Mouse (Mus musculus): ENCODE results near the gene Agbl4. TPM values are rescaled to one million over a fixed set of nuclear protein-coding genes. Genes with fewer than 3 reads are reported as not detected.
"Not testable (repeated sequence)": the region's sequence is repeated elsewhere in the genome, so short reads cannot be mapped to it uniquely, and the experiment has no call there.

Gene Agbl4
- polyA plus RNA-seq, 1 experiment from 2014 or later, result 3.5 TPM

DNA sequence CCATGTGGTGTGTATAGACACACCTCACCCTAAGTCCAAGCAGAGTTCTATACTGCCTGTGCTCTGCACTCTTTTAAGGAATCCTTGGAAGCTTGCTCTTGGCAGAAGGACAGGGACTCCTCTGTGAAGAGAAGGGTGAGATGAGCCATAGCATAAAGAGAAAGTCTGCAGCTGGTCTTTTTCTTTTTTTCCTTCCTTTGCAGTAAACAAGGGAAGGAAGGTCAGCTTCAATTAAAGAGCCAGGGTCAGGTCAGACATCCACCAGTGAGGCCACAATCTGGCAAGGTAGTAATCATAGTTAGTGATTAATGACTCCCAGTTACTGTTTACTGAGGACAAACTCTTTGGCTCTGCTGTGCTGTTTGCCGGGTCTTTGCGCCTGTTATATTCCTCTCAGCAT, 802.6 kb downstream of the Agbl4 start:
- H3K4me1 ChIP-seq (replicated peaks; ENCODE audit: control insufficient read depth, insufficient read depth, low read length), result no peaks in the 10 kb centered on the region
- no peak overlapping the region for H3K4me2 ChIP-seq (replicated peaks)
- no peaks in the 10 kb centered on the region for H3K9me3 ChIP-seq (ENCODE audit: control insufficient read depth, low read length)
- DNase-seq (ENCODE audit: low spot score) (no peak), ATAC-seq (ENCODE audit: low FRiP score) (no peak)
- H3K9ac ChIP-seq, result no peak overlapping the region
- H3K36me3 ChIP-seq (replicated peaks; ENCODE audit: control insufficient read depth, insufficient read depth), result no peaks in the 10 kb centered on the region
- H3K27me3 ChIP-seq (ENCODE audit: control insufficient read depth, insufficient read depth, low read length), result no peaks in the 10 kb centered on the region
- no peak overlapping the region for H3K4me3 ChIP-seq (replicated peaks; ENCODE audit: low read length)
- H3K27ac ChIP-seq, result no peak overlapping the region
- WGBS, result 57% methylated on average over 2 of the region's 2 CpGs

DNA sequence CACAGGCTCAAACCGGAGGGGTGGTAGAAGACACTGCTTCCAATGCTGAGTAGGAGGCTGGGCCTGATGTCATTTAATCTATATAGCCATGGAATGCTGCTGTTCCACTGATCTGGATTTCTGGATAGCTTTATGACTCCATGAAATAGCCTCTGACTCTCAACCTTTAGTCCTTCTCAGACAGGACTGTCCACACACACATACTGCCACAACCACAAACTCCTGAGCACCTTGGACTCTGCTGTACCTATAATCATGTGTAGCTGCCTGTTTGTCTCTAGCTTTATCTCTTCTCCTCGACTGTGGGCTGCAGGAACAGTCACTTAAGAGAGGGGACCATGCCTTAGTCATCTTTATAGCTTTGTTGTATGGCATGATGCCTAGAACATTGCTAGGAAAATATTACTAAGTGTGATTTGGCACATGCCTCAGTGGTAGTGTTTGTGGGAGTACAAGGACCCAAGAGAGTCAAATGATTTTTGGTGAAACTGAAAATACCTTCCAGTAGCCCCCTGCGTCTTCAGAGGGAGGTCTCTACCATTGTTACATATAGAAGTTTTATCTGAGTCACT, 817.8 kb downstream of the Agbl4 start:
- Histone ChIP-seq H3K4me2 (replicated peaks) (no peak overlapping the region), H3K27me3 (ENCODE audit: control insufficient read depth, insufficient read depth, low read length) (no peaks in the 10 kb centered on the region), H3K4me3 (replicated peaks; ENCODE audit: low read length) (no peak overlapping the region), H3K9me3 (ENCODE audit: control insufficient read depth, low read length) (no peaks in the 10 kb centered on the region), H3K36me3 (replicated peaks; ENCODE audit: control insufficient read depth, insufficient read depth) (no peaks in the 10 kb centered on the region), H3K4me1 (replicated peaks; ENCODE audit: control insufficient read depth, insufficient read depth, low read length) (no peaks in the 10 kb centered on the region), H3K9ac (no peak overlapping the region), H3K27ac (no peak overlapping the region)
- WGBS, result 79% methylated on average over 3 of the region's 3 CpGs
- ATAC-seq (ENCODE audit: low FRiP score), result no peak
- no peak for DNase-seq (ENCODE audit: low spot score)

DNA sequence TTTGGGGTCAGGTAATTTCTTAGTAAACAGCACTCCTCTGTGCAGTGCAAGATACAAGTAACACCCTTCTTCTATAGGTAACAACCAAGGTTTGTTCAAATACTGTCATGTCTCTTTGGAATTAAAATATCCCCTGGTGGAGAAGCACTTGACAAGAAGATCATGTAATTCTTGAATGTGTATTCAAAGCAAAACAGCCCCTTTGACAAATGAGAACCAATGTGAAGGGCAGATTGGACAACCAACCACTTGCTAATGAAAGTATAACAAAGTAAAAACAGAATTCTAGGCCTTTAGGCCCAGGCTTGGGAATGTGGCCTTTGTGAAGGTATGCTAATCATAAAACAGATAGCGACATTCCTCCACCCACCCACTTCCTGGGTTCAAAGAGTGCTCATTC, 821.6 kb downstream of the Agbl4 start:
- H3K36me3 ChIP-seq (replicated peaks; ENCODE audit: control insufficient read depth, insufficient read depth); ATAC-seq (ENCODE audit: low FRiP score); H3K27ac ChIP-seq; H3K4me2 ChIP-seq (replicated peaks); H3K4me1 ChIP-seq (replicated peaks; ENCODE audit: control insufficient read depth, insufficient read depth, low read length); H3K4me3 ChIP-seq (replicated peaks; ENCODE audit: low read length); H3K9me3 ChIP-seq (ENCODE audit: control insufficient read depth, low read length); H3K9ac ChIP-seq; H3K27me3 ChIP-seq (ENCODE audit: control insufficient read depth, insufficient read depth, low read length); DNase-seq (ENCODE audit: low spot score): not testable (repeated sequence)
- 33% methylated on average over 1 of the region's 1 CpGs for WGBS

GRCm38 (mm10) chr4:111219543-111219942, 822.1 kb downstream of the Agbl4 start:
- H3K4me1 ChIP-seq (replicated peaks; ENCODE audit: control insufficient read depth, insufficient read depth, low read length); ATAC-seq (ENCODE audit: low FRiP score): not testable (repeated sequence)
- 91% methylated on average over 9 of the region's 9 CpGs for WGBS

GRCm38 (mm10) chr4:111233849-111234248, 836.4 kb downstream of the Agbl4 start:
- 73% methylated on average over 1 of the region's 1 CpGs for WGBS

More at GRCm38 (mm10) chr4:111219543-111219942, 822.1 kb downstream of the Agbl4 start:
- not testable (repeated sequence) for H3K9me3 ChIP-seq (ENCODE audit: control insufficient read depth, low read length); H3K36me3 ChIP-seq (replicated peaks; ENCODE audit: control insufficient read depth, insufficient read depth); H3K4me2 ChIP-seq (replicated peaks); H3K4me3 ChIP-seq (replicated peaks; ENCODE audit: low read length); DNase-seq (ENCODE audit: low spot score); H3K27me3 ChIP-seq (ENCODE audit: control insufficient read depth, insufficient read depth, low read length); H3K27ac ChIP-seq; H3K9ac ChIP-seq

GRCm38 (mm10) chr4:111251917-111252316, 854.5 kb downstream of the Agbl4 start:
- peak overlapping the region; percentile 51; the same call in 1 of the 2 replicates for H3K27ac ChIP-seq
- H3K27me3 ChIP-seq (ENCODE audit: control insufficient read depth, insufficient read depth, low read length), result no peaks in the 10 kb centered on the region
- peak; percentile 86 for ATAC-seq (ENCODE audit: low FRiP score)
- H3K36me3 ChIP-seq (replicated peaks; ENCODE audit: control insufficient read depth, insufficient read depth), result no peaks in the 10 kb centered on the region
- DNase-seq (ENCODE audit: low spot score), result peak; percentile 53
- no peak overlapping the region for H3K9ac ChIP-seq
- no peak overlapping the region for H3K4me3 ChIP-seq (replicated peaks; ENCODE audit: low read length)
- H3K4me2 ChIP-seq (replicated peaks), result no peak overlapping the region
- 37% methylated on average over 5 of the region's 5 CpGs for WGBS
- H3K9me3 ChIP-seq (ENCODE audit: control insufficient read depth, low read length), result no peaks in the 10 kb centered on the region
- H3K4me1 ChIP-seq (replicated peaks; ENCODE audit: control insufficient read depth, insufficient read depth, low read length), result no peaks in the 10 kb centered on the region; the same call in 1 of the 2 replicates

More at GRCm38 (mm10) chr4:111233849-111234248, 836.4 kb downstream of the Agbl4 start:
- Histone ChIP-seq H3K27me3 (ENCODE audit: control insufficient read depth, insufficient read depth, low read length) (no peaks in the 10 kb centered on the region), H3K4me1 (replicated peaks; ENCODE audit: control insufficient read depth, insufficient read depth, low read length) (no peaks in the 10 kb centered on the region), H3K9me3 (ENCODE audit: control insufficient read depth, low read length) (no peaks in the 10 kb centered on the region), H3K36me3 (replicated peaks; ENCODE audit: control insufficient read depth, insufficient read depth) (no peaks in the 10 kb centered on the region), H3K27ac (no peak overlapping the region), H3K9ac (no peak overlapping the region), H3K4me3 (replicated peaks; ENCODE audit: low read length) (no peak overlapping the region), H3K4me2 (replicated peaks) (no peak overlapping the region)
- DNase-seq (ENCODE audit: low spot score) (no peak), ATAC-seq (ENCODE audit: low FRiP score) (no peak)

DNA sequence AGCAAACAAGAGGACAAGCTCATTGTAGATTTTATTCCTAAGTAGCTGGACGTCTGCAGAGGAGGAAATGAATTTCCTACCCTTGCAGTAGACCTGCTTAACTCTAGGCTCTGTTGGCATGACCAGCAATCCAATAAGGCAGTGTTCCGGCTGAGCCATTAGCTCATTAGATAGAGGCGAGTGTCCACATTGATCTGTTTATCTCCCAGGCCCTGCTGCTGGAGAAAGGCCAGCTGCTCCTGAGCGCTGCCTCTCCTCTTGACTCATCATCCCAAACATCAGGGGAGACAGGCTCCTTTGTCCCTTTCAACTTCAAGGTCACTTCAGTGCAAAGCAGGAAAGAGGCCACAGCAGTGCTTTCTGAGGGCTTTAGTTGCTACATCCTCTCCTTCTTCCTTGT, 858.0 kb downstream of the Agbl4 start:
- no peaks in the 10 kb centered on the region for H3K36me3 ChIP-seq (replicated peaks; ENCODE audit: control insufficient read depth, insufficient read depth)
- ATAC-seq (ENCODE audit: low FRiP score), result no peak
- peak overlapping the region; percentile 59 for H3K27ac ChIP-seq
- no peaks in the 10 kb centered on the region for H3K9me3 ChIP-seq (ENCODE audit: control insufficient read depth, low read length)
- no peak for DNase-seq (ENCODE audit: low spot score)
- no peak overlapping the region for H3K4me2 ChIP-seq (replicated peaks)
- no peak overlapping the region for H3K4me3 ChIP-seq (replicated peaks; ENCODE audit: low read length)
- no peaks in the 10 kb centered on the region for H3K27me3 ChIP-seq (ENCODE audit: control insufficient read depth, insufficient read depth, low read length)
- no peaks in the 10 kb centered on the region; the same call in 1 of the 2 replicates for H3K4me1 ChIP-seq (replicated peaks; ENCODE audit: control insufficient read depth, insufficient read depth, low read length)
- no peak overlapping the region for H3K9ac ChIP-seq
- WGBS, result 41% methylated on average over 4 of the region's 4 CpGs

- Histone ChIP-seq H3K36me3 (replicated peaks; ENCODE audit: control insufficient read depth, insufficient read depth) (no peaks in the 10 kb centered on the region), H3K4me3 (replicated peaks; ENCODE audit: low read length) (no peak overlapping the region), H3K4me2 (replicated peaks) (no peak overlapping the region), H3K4me1 (replicated peaks; ENCODE audit: control insufficient read depth, insufficient read depth, low read length) (no peaks in the 10 kb centered on the region; the same call in 1 of the 2 replicates), H3K9me3 (ENCODE audit: control insufficient read depth, low read length) (no peaks in the 10 kb centered on the region), H3K27me3 (ENCODE audit: control insufficient read depth, insufficient read depth, low read length) (no peaks in the 10 kb centered on the region), H3K27ac (no peak overlapping the region), H3K9ac (no peak overlapping the region)
- ATAC-seq (ENCODE audit: low FRiP score), result no peak
- DNase-seq (ENCODE audit: low spot score), result no peak
Observed at GRCm38 (mm10) chr4:111256931-111257330, 859.5 kb downstream of the Agbl4 start.

DNA sequence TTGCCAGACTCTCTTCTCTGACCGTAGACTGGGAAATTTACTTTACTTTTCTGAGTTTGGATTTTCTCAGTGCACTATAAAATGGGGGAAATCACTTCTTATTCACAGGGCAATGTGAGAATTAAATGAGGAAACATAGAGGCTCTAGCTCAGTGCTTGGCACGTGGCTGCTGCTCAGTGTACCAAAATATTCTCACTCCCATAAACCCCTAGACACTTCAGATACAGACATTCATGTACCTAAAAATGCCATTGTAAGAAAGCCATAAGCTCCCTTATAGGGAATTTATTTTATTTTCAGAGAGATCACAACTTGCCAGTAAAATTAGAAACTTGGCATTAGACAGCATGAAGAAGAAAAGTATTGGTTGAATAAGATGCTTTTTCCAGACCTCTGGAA, 883.5 kb downstream of the Agbl4 start:
- WGBS, result 88% methylated on average over 2 of the region's 2 CpGs
- H3K27ac ChIP-seq, result no peak overlapping the region
- H3K4me2 ChIP-seq (replicated peaks), result no peak overlapping the region
- no peaks in the 10 kb centered on the region for H3K36me3 ChIP-seq (replicated peaks; ENCODE audit: control insufficient read depth, insufficient read depth)
- H3K4me1 ChIP-seq (replicated peaks; ENCODE audit: control insufficient read depth, insufficient read depth, low read length), result no peaks in the 10 kb centered on the region
- H3K9ac ChIP-seq, result no peak overlapping the region
- ATAC-seq (ENCODE audit: low FRiP score) (no peak), DNase-seq (ENCODE audit: low spot score) (no peak)
- H3K27me3 ChIP-seq (ENCODE audit: control insufficient read depth, insufficient read depth, low read length), result no peaks in the 10 kb centered on the region
- no peak overlapping the region for H3K4me3 ChIP-seq (replicated peaks; ENCODE audit: low read length)
- H3K9me3 ChIP-seq (ENCODE audit: control insufficient read depth, low read length), result no peaks in the 10 kb centered on the region

GRCm38 (mm10) chr4:111281836-111282235, 884.4 kb downstream of the Agbl4 start:
- no peak for ATAC-seq (ENCODE audit: low FRiP score)
- Histone ChIP-seq H3K27ac (no peak overlapping the region), H3K27me3 (ENCODE audit: control insufficient read depth, insufficient read depth, low read length) (no peaks in the 10 kb centered on the region), H3K9me3 (ENCODE audit: control insufficient read depth, low read length) (no peaks in the 10 kb centered on the region), H3K4me1 (replicated peaks; ENCODE audit: control insufficient read depth, insufficient read depth, low read length) (no peaks in the 10 kb centered on the region), H3K4me2 (replicated peaks) (no peak overlapping the region), H3K36me3 (replicated peaks; ENCODE audit: control insufficient read depth, insufficient read depth) (no peaks in the 10 kb centered on the region), H3K4me3 (replicated peaks; ENCODE audit: low read length) (no peak overlapping the region), H3K9ac (no peak overlapping the region)
- WGBS, result 94% methylated on average over 4 of the region's 4 CpGs
- no peak for DNase-seq (ENCODE audit: low spot score)

Data from hindbrain, embryonic 14.5 days (tissue).